Mouse (Mus musculus) C2C12 (cell line): ENCODE results near the gene Slc25a31. TPM values are rescaled to one million over a fixed set of nuclear protein-coding genes. Genes with fewer than 3 reads are reported as not detected.

Experiments used
- H3K27me3 ChIP-seq: one replicate; pipeline ENCODE4 v1.6.1; 2011; ENCODE audit not compliant: control insufficient read depth, insufficient read depth, insufficient read length
- H3K36me3 ChIP-seq: one replicate; pipeline ENCODE4 v1.6.1; 2011; ENCODE audit not compliant: control insufficient read depth, insufficient read depth
- H3K4me3 ChIP-seq: one replicate; pipeline ENCODE4 v1.5.1; 2011; ENCODE audit warnings: mild to moderate bottlenecking, control low read depth; ENCODE audit not compliant: poor library complexity, insufficient read depth, severe bottlenecking
- H3K79me2 ChIP-seq: one replicate; pipeline ENCODE4 v1.6.1; 2011; ENCODE audit not compliant: control insufficient read depth, insufficient read depth
- H3K79me3 ChIP-seq: one replicate; pipeline ENCODE4 v1.6.1; 2011; ENCODE audit warnings: low read depth, control low read depth
- H3ac ChIP-seq: one replicate; pipeline ENCODE3; 2011; ENCODE audit warnings: low read depth; ENCODE audit not compliant: control insufficient read depth, insufficient read length
- CEBPB ChIP-seq: IDR thresholded peaks from one replicate; pipeline ENCODE4 v1.6.1; 2011; ENCODE audit warnings: low read depth, mild to moderate bottlenecking, control low read depth, moderate library complexity
- CTCF ChIP-seq: IDR thresholded peaks from one replicate; pipeline ENCODE4 v1.5.1; 2011; ENCODE audit not compliant: control insufficient read depth, insufficient read depth, insufficient read length
- FOSL1 ChIP-seq: IDR thresholded peaks from one replicate; pipeline ENCODE4 v1.8.0; 2011; ENCODE audit warnings: mild to moderate bottlenecking, low read length; ENCODE audit not compliant: poor library complexity, insufficient read depth, severe bottlenecking
- MAX ChIP-seq: IDR thresholded peaks from one replicate; pipeline ENCODE4 v1.6.1; 2011; ENCODE audit warnings: mild to moderate bottlenecking, control low read depth
- MYOD1 ChIP-seq: IDR thresholded peaks from one replicate; pipeline ENCODE4 v1.6.1; 2011; ENCODE audit warnings: low read depth; ENCODE audit not compliant: control insufficient read depth, insufficient read length
- MYOG ChIP-seq: IDR thresholded peaks from one replicate; pipeline ENCODE4 v1.6.1; 2011; ENCODE audit not compliant: control insufficient read depth, insufficient read length; ENCODE audit errors: extremely low read depth
- USF1 ChIP-seq: IDR thresholded peaks from one replicate; pipeline ENCODE4 v1.6.1; 2011; ENCODE audit warnings: low read depth, mild to moderate bottlenecking, control low read depth, moderate library complexity
- polyA plus RNA-seq: library from polyadenylated mRNA; unstranded; fragments of >200 nt; fragmentation: generic; extraction: Trizol; gene quantifications from one replicate; pipeline ENCODE4 v1.2.1, GENCODE M21; 2012; ENCODE audit warnings: missing spikeins

The Slc25a31 gene
- polyA plus RNA-seq, 1 experiment = not detected

GRCm38 (mm10) chr3:40685855-40686515 is 22.7 kb upstream of the Slc25a31 start:
- Histone ChIP-seq H3ac (no peak overlapping the region), H3K79me3 (no peaks in the 10 kb centered on the region), H3K36me3 (no peaks in the 10 kb centered on the region), H3K4me3 (peak overlapping the region; percentile 6), H3K27me3 (no peaks in the 10 kb centered on the region), H3K79me2 (no peaks in the 10 kb centered on the region)
- no peak for TF ChIP-seq CTCF
- TF ChIP-seq MYOG = no peak
- no peak for TF ChIP-seq FOSL1
- TF ChIP-seq USF1 = no peak
- TF ChIP-seq CEBPB = no peak
- peak; percentile 80 for TF ChIP-seq MYOD1
- no peak for TF ChIP-seq MAX

- Histone ChIP-seq H3K79me2 (no peaks in the 10 kb centered on the region), H3K79me3 (no peaks in the 10 kb centered on the region), H3K4me3 (no peak overlapping the region), H3K27me3 (no peaks in the 10 kb centered on the region), H3K36me3 (no peaks in the 10 kb centered on the region), H3ac (no peak overlapping the region)
- TF ChIP-seq MYOG = no peak
- TF ChIP-seq USF1 = no peak
- no peak for TF ChIP-seq CEBPB
- TF ChIP-seq FOSL1 = no peak
- no peak for TF ChIP-seq MAX
- no peak for TF ChIP-seq CTCF
- TF ChIP-seq MYOD1 = no peak
Observed at GRCm38 (mm10) chr3:40686836-40687235, 21.8 kb upstream of the Slc25a31 start.

- no peak for TF ChIP-seq MYOD1
- TF ChIP-seq CTCF = no peak
- TF ChIP-seq FOSL1 = no peak
- no peak for TF ChIP-seq CEBPB
- TF ChIP-seq MYOG = no peak
- TF ChIP-seq USF1 = no peak
- TF ChIP-seq MAX = no peak
- Histone ChIP-seq H3K36me3 (no peaks in the 10 kb centered on the region), H3K79me3 (no peaks in the 10 kb centered on the region), H3K79me2 (no peaks in the 10 kb centered on the region), H3K27me3 (no peaks in the 10 kb centered on the region), H3ac (no peak overlapping the region), H3K4me3 (no peak overlapping the region)
Observed at GRCm38 (mm10) chr3:40687588-40687987, 21.1 kb upstream of the Slc25a31 start.

- Histone ChIP-seq H3K36me3 (no peaks in the 10 kb centered on the region), H3K27me3 (no peaks in the 10 kb centered on the region), H3K79me2 (no peaks in the 10 kb centered on the region), H3K79me3 (no peaks in the 10 kb centered on the region), H3K4me3 (no peak overlapping the region), H3ac (no peak overlapping the region)
- no peak for TF ChIP-seq CTCF
- TF ChIP-seq CEBPB = no peak
- TF ChIP-seq MYOD1 = no peak
- no peak for TF ChIP-seq FOSL1
- TF ChIP-seq USF1 = no peak
- TF ChIP-seq MAX = no peak
- no peak for TF ChIP-seq MYOG
Observed at GRCm38 (mm10) chr3:40691566-40691965, 17.1 kb upstream of the Slc25a31 start.

GRCm38 (mm10) chr3:40693435-40693834 is 15.2 kb upstream of the Slc25a31 start:
- Histone ChIP-seq H3K79me2 (no peaks in the 10 kb centered on the region), H3ac (no peak overlapping the region), H3K79me3 (no peaks in the 10 kb centered on the region), H3K4me3 (no peak overlapping the region), H3K27me3 (no peaks in the 10 kb centered on the region), H3K36me3 (no peaks in the 10 kb centered on the region)
- TF ChIP-seq FOSL1 (no peak), CEBPB (no peak), MYOD1 (no peak), MAX (no peak), USF1 (no peak), MYOG (no peak), CTCF (no peak)

GRCm38 (mm10) chr3:40693960-40694359 is 14.7 kb upstream of the Slc25a31 start:
- no peaks in the 10 kb centered on the region for H3K36me3 ChIP-seq
- no peaks in the 10 kb centered on the region for H3K79me2 ChIP-seq
- no peak overlapping the region for H3K4me3 ChIP-seq
- TF ChIP-seq CTCF (no peak), FOSL1 (no peak), MYOD1 (no peak), MYOG (no peak), CEBPB (no peak), USF1 (no peak), MAX (no peak)
- no peak overlapping the region for H3ac ChIP-seq
- no peaks in the 10 kb centered on the region for H3K79me3 ChIP-seq
- no peaks in the 10 kb centered on the region for H3K27me3 ChIP-seq
